Mouse (Mus musculus): ENCODE results near the gene Diexf.

The Diexf gene

DNA sequence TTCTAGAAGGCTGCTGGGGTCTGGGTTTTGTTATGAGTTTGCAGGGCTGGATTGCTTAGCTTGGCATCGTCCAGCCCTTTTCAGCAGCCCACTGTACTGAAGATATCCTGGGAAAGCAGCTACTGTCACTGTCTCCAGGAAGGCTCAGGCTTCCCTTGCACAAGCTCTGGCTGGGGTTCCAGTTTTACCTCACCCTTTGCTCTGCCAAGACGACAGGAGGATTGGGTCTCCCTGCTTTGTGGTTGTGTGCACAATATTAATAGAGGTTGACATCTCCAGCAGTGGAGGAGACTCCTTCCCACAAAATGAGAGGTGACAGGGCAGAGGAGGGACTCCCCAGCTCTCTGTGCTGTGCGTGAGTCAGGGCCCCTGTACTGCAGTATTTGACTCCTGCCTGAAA lies 19.2 kb upstream of the Diexf start:
- POLR2A ChIA-PET = no interaction called here
- CTCF ChIA-PET = interaction anchor here in 1 of 4 experiments (0.9 kb wide), 1 partner anchor 234 kb away, joined by 4 read pairs; no protein-coding TSS in a partner anchor

- CTCF ChIA-PET = no interaction called here
- POLR2A ChIA-PET = no interaction called here
Observed at GRCm38 (mm10) chr1:193146416-193146815, 16.3 kb upstream of the Diexf start.

- ChIA-PET POLR2A (interaction anchor here in 2 of 4 experiments (0.8 to 1.5 kb wide), 6 partner anchors 8 to 399 kb away, joined by 3 to 5 read pairs (median 3); partner anchors contain the start of genes Diexf (in 1 of the 2) and Irf6 (in 1 of the 2)), CTCF (interaction anchor here in 3 of 4 experiments (1.0 to 1.4 kb wide), 3 partner anchors 12 to 15 kb away, joined by 3 to 4 read pairs (median 3); partner anchors contain the start of gene Diexf (in 2 of the 3))
Observed at GRCm38 (mm10) chr1:193145101-193145500, 15.0 kb upstream of the Diexf start.

DNA sequence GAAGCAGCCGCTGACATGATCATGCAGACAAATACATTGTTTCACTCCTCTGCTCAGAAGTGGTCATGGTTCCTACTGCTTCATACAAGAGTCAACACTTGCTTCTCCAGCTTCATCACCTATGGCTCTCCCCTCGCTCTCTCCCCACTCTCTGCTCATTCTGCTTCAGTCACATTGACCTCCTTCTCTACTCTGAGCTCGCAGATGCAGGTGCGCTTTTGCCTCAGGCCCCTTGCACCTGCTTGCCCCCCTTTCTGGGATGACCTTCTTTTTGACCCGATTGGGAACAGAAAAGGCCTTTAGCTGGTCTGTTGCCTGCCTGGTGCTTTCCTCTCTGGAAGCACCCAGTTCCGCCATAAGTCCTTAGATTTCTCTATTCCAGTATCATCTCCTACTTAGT lies 14.4 kb upstream of the Diexf start:
- ChIA-PET CTCF (interaction anchor here in 2 of 4 experiments (1.2 to 1.4 kb wide), 2 partner anchors 11 to 15 kb away, joined by 3 to 4 read pairs; partner anchors contain the start of gene Diexf (in 1 of the 2)), POLR2A (interaction anchor here in 3 of 4 experiments (0.7 to 1.5 kb wide), 8 partner anchors 8 to 399 kb away, joined by 3 to 5 read pairs (median 3); partner anchors contain the start of genes Diexf (in 2 of the 3) and Irf6 (in 1 of the 3))

DNA sequence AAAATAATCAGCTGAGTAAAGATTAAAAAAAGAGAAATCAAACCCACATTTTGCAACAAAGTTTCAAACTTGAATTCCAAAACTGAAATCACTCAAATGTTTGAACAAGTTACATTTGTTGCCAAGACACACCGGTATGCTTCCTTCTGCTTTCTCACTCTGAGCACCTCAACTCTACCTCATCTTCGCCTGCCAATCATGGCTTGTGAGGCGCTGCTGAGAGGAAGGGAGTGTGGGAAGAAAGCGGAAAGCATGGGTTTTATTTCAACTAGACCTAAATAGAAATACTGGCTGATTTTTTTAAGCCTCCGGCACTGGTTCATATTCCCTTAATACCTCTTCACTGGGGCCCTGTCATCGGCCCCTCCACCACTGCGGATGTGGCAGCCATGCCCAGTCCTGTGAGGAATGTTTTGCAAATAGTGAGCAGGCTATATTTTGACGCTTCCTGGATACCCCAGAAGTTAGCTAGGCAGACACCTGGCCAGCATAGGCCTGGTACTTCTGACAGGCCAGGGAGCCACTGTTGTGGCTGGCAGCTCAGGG lies 12.5 kb upstream of the Diexf start:
- ChIA-PET POLR2A (interaction anchor here in 3 of 4 experiments (0.5 to 1.7 kb wide), 3 partner anchors 12 to 952 kb away, joined by 3 to 6 read pairs (median 3); partner anchors contain the start of gene Diexf (in 2 of the 3)), CTCF (no interaction called here)

DNA sequence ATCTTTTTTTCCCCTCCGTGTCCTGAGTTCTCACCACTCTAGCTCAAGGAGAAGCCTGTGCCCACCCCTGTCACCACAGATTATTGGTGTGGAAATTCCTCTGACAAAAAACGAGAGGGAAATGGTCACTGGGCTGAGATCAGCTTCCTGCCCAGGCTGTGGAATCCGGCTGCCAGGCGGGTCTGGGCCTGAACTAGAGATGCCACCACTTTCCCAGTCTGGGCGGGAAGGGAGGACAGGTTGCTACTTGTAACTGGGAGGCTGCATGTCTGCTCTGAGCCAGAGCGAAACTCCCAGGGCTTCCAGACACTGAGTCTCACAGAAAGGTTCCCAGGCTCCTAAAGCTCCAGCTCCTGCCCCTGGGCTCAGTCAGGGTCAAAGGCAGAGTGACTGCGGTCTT lies 11.0 kb upstream of the Diexf start:
- ChIA-PET CTCF (interaction anchor here in 2 of 4 experiments (0.6 to 1.5 kb wide), 2 partner anchors 11 kb away, joined by 3 to 5 read pairs; partner anchors contain the start of gene Diexf (in 2 of the 2)), POLR2A (interaction anchor here in 2 of 4 experiments (1.0 to 1.1 kb wide), 2 partner anchors 11 to 12 kb away, joined by 3 to 5 read pairs; partner anchors contain the start of genes Diexf (in 1 of the 2) and Irf6 (in 1 of the 2))

DNA sequence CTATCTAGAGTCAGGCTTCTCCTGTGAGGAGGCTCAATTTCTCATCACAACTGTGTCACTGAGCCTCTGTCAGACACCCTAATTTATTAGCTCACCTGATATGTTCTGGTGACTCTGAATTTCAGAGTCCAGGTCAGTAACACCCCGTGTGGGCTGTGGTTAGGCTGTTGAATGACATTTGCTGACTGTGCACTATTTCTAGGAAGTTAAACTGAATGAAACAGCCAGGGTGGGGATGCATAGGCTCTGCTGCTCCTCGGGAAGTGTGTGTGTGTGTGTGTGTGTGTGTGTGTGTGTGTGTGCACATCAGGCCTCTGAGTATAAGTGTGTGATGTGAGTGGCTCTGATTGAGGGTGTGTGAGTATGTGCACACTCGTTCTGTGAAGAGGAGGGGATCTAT lies 8.6 kb upstream of the Diexf start:
- POLR2A ChIA-PET = interaction anchor here in 2 of 4 experiments (0.7 to 1.0 kb wide), 2 partner anchors 9 to 396 kb away, joined by 3 to 6 read pairs; partner anchors contain the start of gene Diexf (in 1 of the 2)
- CTCF ChIA-PET = interaction anchor here in 3 of 4 experiments (0.7 to 1.4 kb wide), 2 partner anchors 9 to 15 kb away, joined by 3 to 6 read pairs (median 4); partner anchors contain the start of gene Diexf (in 3 of the 3)

DNA sequence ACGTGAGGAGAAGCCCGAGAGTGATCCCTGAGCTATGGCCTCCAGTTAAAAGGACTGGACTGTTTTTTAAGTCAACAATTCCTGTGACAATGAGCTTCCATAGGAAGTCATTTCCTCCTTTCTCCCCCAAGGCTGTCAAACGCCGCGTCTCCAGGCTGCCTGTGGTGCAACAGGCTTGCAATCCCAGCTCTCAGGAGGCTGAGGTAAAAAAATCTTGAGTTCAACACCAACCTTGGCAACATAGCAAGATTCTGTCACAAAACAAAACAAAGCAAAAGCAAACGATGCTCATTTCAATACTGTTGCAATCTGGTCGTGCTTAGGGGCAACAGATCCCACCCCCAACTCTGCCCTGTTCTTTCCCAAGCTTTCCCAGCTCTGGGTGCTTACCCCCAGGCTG lies 8.0 kb upstream of the Diexf start:
- POLR2A ChIA-PET = interaction anchor here in 3 of 4 experiments (0.6 to 1.1 kb wide), 3 partner anchors 8 to 351 kb away, joined by 3 to 6 read pairs (median 6); partner anchors contain the start of gene Diexf (in 1 of the 3)
- CTCF ChIA-PET = interaction anchor here in 3 of 4 experiments (0.7 to 1.4 kb wide), 3 partner anchors 8 to 642 kb away, joined by 3 to 6 read pairs (median 4); partner anchors contain the start of gene Diexf (in 3 of the 3)

DNA sequence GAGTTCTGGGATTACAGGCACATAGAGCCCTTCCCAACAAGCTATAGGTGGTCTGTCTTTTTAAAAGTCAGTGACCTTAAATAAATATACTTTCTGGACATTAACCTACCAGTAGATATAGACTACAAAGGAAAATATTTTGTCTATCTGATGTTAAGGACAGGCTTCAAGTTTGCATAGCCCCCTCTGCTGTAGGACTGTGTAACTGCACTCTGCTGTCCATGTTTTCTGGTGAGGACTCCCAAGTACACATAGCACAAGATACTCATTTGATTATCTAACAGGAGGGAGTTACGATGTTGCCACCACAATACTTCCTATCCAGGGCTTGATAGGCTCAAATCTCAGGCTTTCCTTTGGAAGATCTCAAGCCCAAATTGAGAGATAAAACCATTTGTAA lies 3.7 kb upstream of the Diexf start:
- POLR2A ChIA-PET = no interaction called here
- CTCF ChIA-PET = interaction anchor here in 2 of 4 experiments (0.6 to 0.8 kb wide), 2 partner anchors 11 to 26 kb away, joined by 3 read pairs; no protein-coding TSS in a partner anchor

DNA sequence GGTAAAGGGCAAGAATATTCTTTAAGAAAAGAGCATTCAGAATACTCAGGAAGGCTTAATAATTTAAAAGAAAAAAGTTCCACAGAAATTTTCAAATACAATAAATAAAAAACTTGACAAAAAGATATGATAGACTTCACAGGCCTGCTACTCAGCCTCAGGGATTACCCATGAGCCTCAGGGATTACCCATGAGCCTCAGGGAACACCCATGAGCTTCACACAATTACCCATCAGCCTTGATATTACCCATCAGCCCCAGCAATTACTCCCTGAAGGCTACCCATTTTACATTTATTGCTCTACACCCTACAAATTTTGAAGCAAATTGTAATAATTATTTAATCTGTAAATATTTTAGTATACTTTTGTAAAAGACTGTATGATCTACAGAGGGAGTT lies 2.3 kb upstream of the Diexf start:
- CTCF ChIA-PET = no interaction called here

GRCm38 (mm10) chr1:193131311-193131948 lies 1.4 kb upstream of the Diexf start:
- CTCF ChIA-PET = interaction anchor here in 1 of 4 experiments (0.6 kb wide), 1 partner anchor 570 kb away, joined by 3 read pairs; no protein-coding TSS in a partner anchor
- POLR2A ChIA-PET = interaction anchor here in 2 of 4 experiments (0.8 to 2.8 kb wide), 4 partner anchors 13 to 96 kb away, joined by 3 to 29 read pairs (median 7); partner anchors contain the start of gene Syt14 (in 1 of the 2)

More for the DNA sequence above, 2.3 kb upstream of the Diexf start:
- POLR2A ChIA-PET = no interaction called here

DNA sequence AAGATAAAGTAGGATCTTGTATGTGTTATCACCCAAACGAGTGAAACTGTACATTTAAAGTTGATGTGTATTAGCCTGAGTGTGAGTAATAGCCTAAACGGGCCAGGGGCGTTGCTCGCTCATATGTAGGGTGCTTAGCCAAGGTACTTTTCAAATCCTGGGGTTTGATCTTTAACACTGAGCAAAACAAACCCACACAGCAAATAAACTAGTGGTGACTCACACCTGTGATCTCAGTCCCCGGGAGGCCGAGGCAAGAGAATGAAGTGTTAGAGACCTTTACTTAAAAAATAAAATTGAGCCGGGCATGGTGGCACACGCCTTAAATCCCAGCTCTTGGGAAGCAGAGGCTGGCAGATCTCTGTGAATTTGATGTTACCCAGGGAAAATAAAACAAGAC lies 767 bp upstream of the Diexf start:
- POLR2A ChIA-PET = interaction anchor here in 3 of 4 experiments (0.7 to 2.8 kb wide), 28 partner anchors 11 to 1733 kb away, joined by 3 to 29 read pairs (median 4); partner anchors contain the start of gene Syt14 (in 1 of the 3)
- CTCF ChIA-PET = interaction anchor here (0.5 to 1.7 kb wide), 22 partner anchors 7 to 1468 kb away, joined by 3 to 13 read pairs (median 4); partner anchors contain the start of gene Irf6 (in 2 of the 4)

GRCm38 (mm10) chr1:193130456-193130825 lies 369 bp upstream of the Diexf start:
- CTCF ChIA-PET = interaction anchor here (0.5 to 1.7 kb wide), 34 partner anchors 8 to 1469 kb away, joined by 3 to 13 read pairs (median 4); partner anchors contain the start of genes Irf6 (in 2 of the 4) and Syt14 (in 1 of the 4)
- POLR2A ChIA-PET = interaction anchor here (0.5 to 2.8 kb wide), 54 partner anchors 8 to 1733 kb away, joined by 3 to 29 read pairs (median 4); partner anchors contain the start of genes Hhat (in 1 of the 4), Irf6 (in 1 of the 4) and Syt14 (in 1 of the 4)

GRCm38 (mm10) chr1:193129321-193129720 lies 751 bp downstream of the Diexf start:
- ChIA-PET POLR2A (interaction anchor here in 3 of 4 experiments (0.7 to 2.8 kb wide), 19 partner anchors 9 to 470 kb away, joined by 3 to 29 read pairs (median 5); partner anchors contain the start of genes Hhat (in 1 of the 3), Irf6 (in 1 of the 3) and Syt14 (in 1 of the 3)), CTCF (interaction anchor here in 3 of 4 experiments (0.7 to 1.7 kb wide), 9 partner anchors 14 to 366 kb away, joined by 3 to 13 read pairs (median 4); partner anchors contain the start of gene Irf6 (in 2 of the 3))

DNA sequence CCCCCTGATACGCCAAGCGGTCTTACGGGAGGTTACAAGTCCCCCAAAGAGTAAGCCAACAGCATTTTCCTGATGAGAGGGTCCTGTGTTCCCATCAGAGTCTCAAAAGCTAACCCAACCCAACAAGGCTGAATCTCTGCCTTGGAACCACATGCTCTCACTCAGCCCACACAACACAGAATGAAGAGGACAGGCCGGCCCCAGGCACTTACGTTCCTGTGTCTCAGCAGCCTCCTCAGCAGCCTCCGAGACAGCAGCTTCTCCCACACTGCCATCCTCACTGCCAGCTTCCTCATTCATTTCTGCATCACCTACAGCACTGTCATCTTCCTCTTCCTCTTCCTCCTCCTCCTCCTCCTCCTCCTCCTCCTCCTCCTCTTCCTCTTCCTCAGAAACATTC lies 2.0 kb downstream of the Diexf start:
- CTCF ChIA-PET = interaction anchor here in 1 of 4 experiments (0.6 kb wide), 1 partner anchor 719 kb away, joined by 3 read pairs; no protein-coding TSS in a partner anchor

DNA sequence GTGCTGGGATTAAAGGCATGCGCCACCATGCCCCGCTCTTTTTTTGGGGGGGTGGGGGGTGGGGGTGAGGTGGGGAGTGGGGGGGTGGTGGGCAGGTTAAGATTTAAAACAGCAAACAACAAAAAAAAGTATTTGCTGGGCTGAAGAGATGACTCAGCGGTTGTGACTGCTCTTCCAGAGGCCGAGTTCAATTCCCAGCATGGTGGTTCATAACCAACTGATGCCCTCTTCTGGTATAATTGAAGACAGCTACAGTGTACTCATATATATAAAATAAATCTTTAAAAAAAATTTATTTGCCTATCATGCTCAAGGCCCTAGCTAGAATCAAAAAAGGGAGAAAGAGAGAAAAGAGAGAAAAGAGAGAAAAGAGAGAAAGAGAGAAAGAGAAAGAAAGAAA lies 4.2 kb downstream of the Diexf start:
- ChIA-PET CTCF (interaction anchor here in 2 of 4 experiments (0.7 kb wide), 3 partner anchors 147 to 341 kb away, joined by 4 to 13 read pairs (median 10); no protein-coding TSS in a partner anchor), POLR2A (interaction anchor here in 1 of 4 experiments (0.7 kb wide), 1 partner anchor 230 kb away, joined by 3 read pairs; no protein-coding TSS in a partner anchor)

More for the DNA sequence above, 2.0 kb downstream of the Diexf start:
- POLR2A ChIA-PET = interaction anchor here in 1 of 4 experiments (0.8 to 1.0 kb wide), 3 partner anchors 8 to 25 kb away, joined by 3 read pairs; no protein-coding TSS in a partner anchor

DNA sequence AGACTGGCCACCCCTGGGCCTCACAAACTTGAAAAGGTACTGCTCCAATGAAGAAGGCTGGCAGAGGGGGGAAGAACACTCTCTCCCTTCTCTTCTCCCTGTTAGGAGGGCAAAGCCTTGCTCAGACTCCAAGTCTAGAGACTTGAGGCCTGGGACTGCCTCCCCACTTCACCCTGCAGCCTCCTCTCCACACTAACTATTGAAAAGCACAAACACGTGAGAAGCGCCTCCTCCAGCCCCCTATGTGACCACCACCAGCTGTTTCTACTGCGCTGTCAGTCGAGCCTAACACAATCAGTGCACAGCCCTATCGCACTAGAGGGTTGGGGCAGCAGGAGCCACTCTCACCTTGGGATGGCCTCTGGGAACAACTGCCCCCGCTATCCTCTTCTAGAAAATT lies 6.8 kb downstream of the Diexf start:
- ChIA-PET CTCF (no interaction called here), POLR2A (interaction anchor here in 2 of 4 experiments (0.6 to 1.3 kb wide), 4 partner anchors 19 to 1000 kb away, joined by 3 to 7 read pairs (median 4); no protein-coding TSS in a partner anchor)

- POLR2A ChIA-PET = interaction anchor here in 2 of 4 experiments (0.6 to 1.3 kb wide), 4 partner anchors 19 to 999 kb away, joined by 3 to 7 read pairs (median 4); no protein-coding TSS in a partner anchor
- CTCF ChIA-PET = no interaction called here
Observed at GRCm38 (mm10) chr1:193122793-193123192, 7.3 kb downstream of the Diexf start.
